Mouse (Mus musculus) liver, embryonic 14.5 days (tissue): ENCODE results near the gene Sh3gl3. TPM values are rescaled to one million over a fixed set of nuclear protein-coding genes. Genes with fewer than 3 reads are reported as not detected.

Experiments used
- ATAC-seq: fragments of 200-750 bp; cut with Nextera tagmentation; 2 replicates; pipeline ENCODE4 v1.8.0; 2017; ENCODE audit warnings: moderate number of reproducible peaks, mild to moderate bottlenecking, moderate library complexity; ENCODE audit not compliant: insufficient read depth
- DNase-seq, 3 experiments: peaks; one replicate each; pipeline ENCODE4 v3.0.0-alpha.2; 2012 to 2013; ENCODE audit warnings: low read depth in 3 of 3, low spot score in 3 of 3
- H3K27ac ChIP-seq: fragments of 300-500 bp; sonication (generic); 2 replicates; pipeline ENCODE4 v1.5.1; 2014; ENCODE audit warnings: moderate library complexity, mild to moderate bottlenecking, control low read depth, inconsistent platforms
- H3K27me3 ChIP-seq: fragments of 300-500 bp; sonication (generic); 2 replicates; pipeline ENCODE4 v1.6.1; 2014; ENCODE audit warnings: mild to moderate bottlenecking, low read length, moderate library complexity; ENCODE audit not compliant: control insufficient read depth, insufficient read depth
- H3K36me3 ChIP-seq: fragments of 300-500 bp; sonication (generic); replicated peaks from 2 replicates; pipeline ENCODE4 v1.6.1; 2014; ENCODE audit warnings: low read depth; ENCODE audit not compliant: control insufficient read depth, insufficient read depth
- H3K4me1 ChIP-seq, 2 experiments: fragments of 200-500 bp in 1 of 2; fragments of 300-500 bp in 1 of 2; sonication (generic) in 1 of 2; replicated peaks; 2 replicates each; pipeline ENCODE4 v1.6.1; 2012 to 2014; ENCODE audit warnings: antibody characterized with exemption in 1 of 2, inconsistent platforms in 1 of 2, low read length in 1 of 2; ENCODE audit not compliant: control insufficient read depth in 2 of 2, insufficient read depth in 2 of 2
- H3K4me2 ChIP-seq: fragments of 300-500 bp; sonication (generic); 2 replicates; pipeline ENCODE4 v1.6.1; 2014; ENCODE audit warnings: low read depth, mild to moderate bottlenecking, control low read depth, moderate library complexity
- H3K4me3 ChIP-seq, 2 experiments: fragments of 200-500 bp in 1 of 2; fragments of 300-500 bp in 1 of 2; sonication (generic) in 1 of 2; 2 replicates each; pipeline ENCODE4 v1.5.1; 2012 to 2014; ENCODE audit warnings: low read depth in 2 of 2, low read length in 2 of 2, mild to moderate bottlenecking in 2 of 2, control low read depth in 1 of 2, inconsistent platforms in 1 of 2, moderate library complexity in 1 of 2; ENCODE audit not compliant: insufficient read depth in 1 of 2
- H3K9ac ChIP-seq: fragments of 300-500 bp; sonication (generic); replicated peaks from 2 replicates; pipeline ENCODE4 v1.6.1; 2014; ENCODE audit warnings: mild to moderate bottlenecking, control low read depth, moderate library complexity
- H3K9me3 ChIP-seq: fragments of 300-500 bp; sonication (generic); 2 replicates; pipeline ENCODE4 v1.6.1; 2016; ENCODE audit warnings: low read length, mixed read lengths; ENCODE audit not compliant: control insufficient read depth
- CTCF ChIP-seq: IDR thresholded peaks from 2 replicates; pipeline ENCODE4 v1.5.1; 2016; ENCODE audit warnings: antibody characterized with exemption, low read depth, control low read depth
- EP300 ChIP-seq: IDR thresholded peaks from 2 replicates; pipeline ENCODE4 v1.6.1; 2016; ENCODE audit warnings: antibody characterized with exemption, low read depth
- WGBS: fragments of 180-500 bp; shearing (Covaris S2); extraction: QIAGEN DNeasy Blood & Tissue Kit; methylation state at CpG from one replicate; pipeline ENCODE4 v1.1.7; 2014; ENCODE audit not compliant: insufficient replicate concordance; 5-methylcytosine and 5-hydroxymethylcytosine counted together
- polyA plus RNA-seq, 2 experiments: library from polyadenylated mRNA; depleted of rRNA in 1 of 2; stranded (reverse) in 1 of 2; unstranded in 1 of 2; fragments of >200 nt; fragmentation: Nextera tagmentation in 1 of 2; extraction: Ambion mirVana in 1 of 2; gene quantifications; 2 replicates each; pipeline versions ENCODE4 v1.2.1 to v1.2.3; 2012 to 2014

The Sh3gl3 gene
- polyA plus RNA-seq, 2 experiments: 0.09 to 0.13 TPM

DNA sequence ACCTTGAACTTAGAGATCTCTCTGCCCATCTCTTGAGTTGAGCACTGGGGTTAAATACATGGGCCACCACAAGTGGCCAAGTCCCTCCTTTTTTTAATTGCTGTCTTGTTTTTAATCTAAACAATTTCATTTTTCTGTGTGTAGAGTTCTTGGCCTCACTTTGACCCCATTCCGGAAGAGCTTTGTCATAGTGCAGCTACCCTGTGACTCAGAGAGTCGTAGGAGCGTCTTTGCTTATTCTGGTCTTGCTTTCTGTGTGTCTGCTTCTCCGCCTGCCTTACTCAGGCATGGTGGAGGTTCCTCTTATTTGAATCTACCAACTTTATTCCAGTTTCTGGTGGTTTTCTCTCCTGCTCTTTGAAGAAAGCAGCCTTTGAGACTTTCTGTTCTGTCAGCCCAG is 18.9 kb downstream of the Sh3gl3 start:
- H3K36me3 ChIP-seq: no peaks in the 10 kb centered on the region
- ATAC-seq (no peak), DNase-seq (no peak)
- H3K4me1 ChIP-seq: no peaks in the 10 kb centered on the region
- H3K4me3 ChIP-seq: no peak overlapping the region
- H3K9ac ChIP-seq: no peak overlapping the region
- no peaks in the 10 kb centered on the region for H3K9me3 ChIP-seq
- no peak for TF ChIP-seq CTCF
- no peak for TF ChIP-seq EP300
- 59% methylated on average over 4 of the region's 4 CpGs for WGBS
- no peak overlapping the region for H3K27ac ChIP-seq
- no peak overlapping the region for H3K4me2 ChIP-seq
- no peaks in the 10 kb centered on the region for H3K27me3 ChIP-seq

DNA sequence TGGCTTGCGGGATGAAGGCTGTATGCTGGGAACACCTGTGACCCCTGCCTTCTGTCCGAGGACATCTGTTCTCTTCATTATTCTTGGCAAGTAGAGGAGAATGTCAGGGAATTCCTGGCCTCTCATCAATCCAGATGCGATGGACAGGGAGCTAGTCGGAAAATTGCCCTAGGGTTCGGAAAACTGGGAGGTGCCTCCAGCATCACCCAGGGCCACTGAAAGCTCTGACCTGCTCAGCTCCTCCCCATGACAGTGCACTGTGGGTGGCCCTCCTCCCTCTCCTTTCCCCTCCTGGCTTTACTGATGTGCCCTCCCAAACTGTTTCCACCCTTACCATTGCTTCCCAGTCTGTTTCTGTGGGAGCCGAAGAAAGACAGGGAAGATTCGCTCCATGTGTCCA is 29.5 kb downstream of the Sh3gl3 start:
- WGBS: 72% methylated on average over 7 of the region's 7 CpGs
- Histone ChIP-seq H3K27me3 (no peaks in the 10 kb centered on the region), H3K9ac (no peak overlapping the region), H3K9me3 (no peaks in the 10 kb centered on the region), H3K4me3 (no peak overlapping the region), H3K4me1 (no peaks in the 10 kb centered on the region), H3K36me3 (no peaks in the 10 kb centered on the region), H3K27ac (no peak overlapping the region), H3K4me2 (no peak overlapping the region)
- TF ChIP-seq CTCF: no peak
- TF ChIP-seq EP300: no peak
- DNase-seq: no peak
- ATAC-seq: no peak

DNA sequence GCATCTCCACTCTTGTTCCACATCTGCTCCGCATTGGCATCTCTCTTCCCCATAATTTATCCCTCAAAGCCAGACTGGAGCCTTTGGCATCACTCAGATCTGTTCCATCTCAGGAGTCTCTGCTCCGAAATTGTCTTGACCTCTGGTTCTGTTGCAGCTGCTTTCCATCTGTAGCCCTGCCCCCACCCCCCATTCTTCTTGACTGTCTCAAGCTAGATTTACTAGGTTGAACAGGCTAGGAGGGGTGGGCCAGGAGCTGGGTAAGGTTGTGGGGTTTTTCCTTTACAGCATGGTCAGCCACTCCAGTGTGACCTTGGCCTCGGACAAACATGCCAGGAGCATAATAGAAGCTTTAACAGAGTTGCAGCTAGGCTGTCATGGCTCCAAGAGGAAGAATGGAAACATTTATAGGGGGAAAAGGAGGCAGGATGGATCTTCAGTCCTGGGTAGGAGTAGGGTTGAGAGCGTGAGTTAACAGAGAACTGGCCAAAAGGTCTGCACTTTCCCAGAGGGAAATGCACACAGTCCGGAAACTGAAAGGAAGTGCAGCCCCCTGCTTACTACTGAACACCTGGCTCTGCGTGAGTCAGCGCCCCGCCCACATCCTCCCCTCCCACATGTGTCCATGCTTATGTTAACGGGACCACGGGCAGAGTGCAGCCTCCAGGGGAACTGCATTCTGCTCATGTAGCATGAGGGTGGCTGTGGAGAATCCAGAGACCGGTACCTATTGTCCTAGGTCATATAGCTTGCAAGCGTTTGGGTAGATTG is 30.6 kb downstream of the Sh3gl3 start:
- DNase-seq (no peak), ATAC-seq (no peak)
- H3K27me3 ChIP-seq: no peaks in the 10 kb centered on the region
- no peak overlapping the region for H3K27ac ChIP-seq
- H3K4me2 ChIP-seq: no peak overlapping the region
- H3K9ac ChIP-seq: no peak overlapping the region
- TF ChIP-seq EP300 (no peak), CTCF (no peak)
- no peaks in the 10 kb centered on the region for H3K9me3 ChIP-seq
- H3K4me1 ChIP-seq: no peaks in the 10 kb centered on the region
- no peak overlapping the region for H3K4me3 ChIP-seq
- WGBS: 22% methylated on average over 12 of the region's 12 CpGs
- H3K36me3 ChIP-seq: no peaks in the 10 kb centered on the region

DNA sequence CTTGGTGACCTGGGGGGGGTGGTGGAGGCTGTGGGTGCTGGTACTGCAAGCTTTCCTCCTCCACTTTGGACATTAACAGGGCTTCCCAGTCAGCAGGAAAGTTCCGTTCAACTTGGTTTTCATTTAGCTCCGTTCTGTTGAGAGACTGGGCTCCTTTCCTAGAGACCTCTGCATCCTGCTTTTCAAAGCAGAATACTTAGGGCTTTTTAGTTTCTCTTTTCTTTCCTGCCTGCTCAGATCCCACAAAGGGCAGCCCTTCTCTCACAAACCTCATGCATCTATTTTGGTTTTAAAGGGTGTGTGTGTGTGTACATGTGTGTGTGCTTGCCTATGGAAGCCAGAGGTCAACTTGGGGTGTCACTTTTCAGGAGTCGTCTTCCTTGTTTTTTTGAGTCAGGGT is 31.3 kb downstream of the Sh3gl3 start:
- no peaks in the 10 kb centered on the region for H3K4me1 ChIP-seq
- H3K4me2 ChIP-seq: no peak overlapping the region
- H3K36me3 ChIP-seq: no peaks in the 10 kb centered on the region
- ATAC-seq (no peak), DNase-seq (no peak)
- no peaks in the 10 kb centered on the region for H3K9me3 ChIP-seq
- H3K27ac ChIP-seq: no peak overlapping the region
- TF ChIP-seq EP300 (no peak), CTCF (no peak)
- no peak overlapping the region for H3K9ac ChIP-seq
- no peak overlapping the region for H3K4me3 ChIP-seq
- H3K27me3 ChIP-seq: no peaks in the 10 kb centered on the region
- WGBS: 45% methylated on average over 3 of the region's 3 CpGs

DNA sequence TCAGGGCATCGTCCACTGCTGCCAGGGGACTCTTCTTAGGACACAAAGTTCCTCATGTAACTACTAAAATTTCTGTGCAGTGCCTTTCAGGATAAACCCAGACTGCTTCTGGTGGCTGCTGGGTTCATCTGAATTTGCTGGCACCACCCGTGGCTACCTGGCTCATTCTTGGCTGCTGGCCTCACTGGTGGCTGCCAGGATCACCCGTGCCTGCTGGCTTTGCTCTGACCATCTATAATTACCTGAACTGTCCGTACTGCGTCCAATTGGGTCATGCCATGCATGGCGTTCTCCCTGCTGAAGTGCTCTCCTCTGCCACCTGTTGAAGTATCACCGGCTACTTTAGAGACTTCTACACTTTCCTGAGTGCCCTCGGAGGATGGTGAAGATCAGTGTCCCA is 33.1 kb downstream of the Sh3gl3 start:
- Histone ChIP-seq H3K36me3 (no peaks in the 10 kb centered on the region), H3K9me3 (no peaks in the 10 kb centered on the region), H3K4me3 (no peak overlapping the region), H3K27ac (no peak overlapping the region), H3K4me1 (no peaks in the 10 kb centered on the region), H3K27me3 (no peaks in the 10 kb centered on the region), H3K9ac (no peak overlapping the region), H3K4me2 (no peak overlapping the region)
- TF ChIP-seq EP300 (no peak), CTCF (no peak)
- ATAC-seq (no peak), DNase-seq (no peak)
- WGBS: 72% methylated on average over 8 of the region's 8 CpGs
